Mouse (Mus musculus) liver, embryonic 13.5 days (tissue): ENCODE results near the gene Dbh. TPM values are rescaled to one million over a fixed set of nuclear protein-coding genes. Genes with fewer than 3 reads are reported as not detected.

Experiments used
- ATAC-seq: fragments of 200-750 bp; cut with Nextera tagmentation; 2 replicates; pipeline ENCODE4 v1.8.0; 2017; ENCODE audit warnings: low read depth, mild to moderate bottlenecking, moderate number of reproducible peaks, moderate library complexity
- DNase-seq: peaks from one replicate; pipeline ENCODE4 v3.0.0; 2022
- H3K27ac ChIP-seq: fragments of 300-500 bp; sonication (generic); 2 replicates; pipeline ENCODE4 v1.5.1; 2015; ENCODE audit warnings: moderate library complexity, mild to moderate bottlenecking, inconsistent platforms
- H3K27me3 ChIP-seq: fragments of 300-500 bp; sonication (generic); 2 replicates; pipeline ENCODE4 v1.6.1; 2015; ENCODE audit warnings: mild to moderate bottlenecking, inconsistent platforms
- H3K36me3 ChIP-seq: fragments of 300-500 bp; sonication (generic); 2 replicates; pipeline ENCODE4 v1.6.1; 2015; ENCODE audit warnings: mild to moderate bottlenecking, inconsistent platforms
- H3K4me1 ChIP-seq: fragments of 300-500 bp; sonication (generic); replicated peaks from 2 replicates; pipeline ENCODE4 v1.6.1; 2015; ENCODE audit warnings: inconsistent platforms
- H3K4me2 ChIP-seq: fragments of 300-500 bp; sonication (generic); 2 replicates; pipeline ENCODE4 v1.6.1; 2015; ENCODE audit warnings: inconsistent platforms, mild to moderate bottlenecking, moderate library complexity
- H3K4me3 ChIP-seq: fragments of 300-500 bp; sonication (generic); replicated peaks from 2 replicates; pipeline ENCODE4 v1.5.1; 2015; ENCODE audit warnings: mild to moderate bottlenecking, inconsistent platforms
- H3K9ac ChIP-seq: fragments of 300-500 bp; sonication (generic); 2 replicates; pipeline ENCODE4 v1.6.1; 2015; ENCODE audit warnings: mild to moderate bottlenecking, inconsistent platforms
- H3K9me3 ChIP-seq: fragments of 300-500 bp; sonication (generic); replicated peaks from 2 replicates; pipeline ENCODE4 v1.6.1; 2016; ENCODE audit warnings: inconsistent platforms
- WGBS: fragments of 180-500 bp; shearing (Covaris S2); methylation state at CpG from one replicate; pipeline ENCODE4 v1.1.7; 2015; ENCODE audit not compliant: insufficient replicate concordance; 5-methylcytosine and 5-hydroxymethylcytosine counted together
- polyA plus RNA-seq: library from polyadenylated mRNA; unstranded; fragments of >200 nt; fragmentation: Nextera tagmentation; extraction: Ambion mirVana; gene quantifications from 2 replicates; pipeline ENCODE4 v1.2.1, GENCODE M21; 2015

Dbh gene
- polyA plus RNA-seq = 0.03 TPM in 2 replicates

DNA sequence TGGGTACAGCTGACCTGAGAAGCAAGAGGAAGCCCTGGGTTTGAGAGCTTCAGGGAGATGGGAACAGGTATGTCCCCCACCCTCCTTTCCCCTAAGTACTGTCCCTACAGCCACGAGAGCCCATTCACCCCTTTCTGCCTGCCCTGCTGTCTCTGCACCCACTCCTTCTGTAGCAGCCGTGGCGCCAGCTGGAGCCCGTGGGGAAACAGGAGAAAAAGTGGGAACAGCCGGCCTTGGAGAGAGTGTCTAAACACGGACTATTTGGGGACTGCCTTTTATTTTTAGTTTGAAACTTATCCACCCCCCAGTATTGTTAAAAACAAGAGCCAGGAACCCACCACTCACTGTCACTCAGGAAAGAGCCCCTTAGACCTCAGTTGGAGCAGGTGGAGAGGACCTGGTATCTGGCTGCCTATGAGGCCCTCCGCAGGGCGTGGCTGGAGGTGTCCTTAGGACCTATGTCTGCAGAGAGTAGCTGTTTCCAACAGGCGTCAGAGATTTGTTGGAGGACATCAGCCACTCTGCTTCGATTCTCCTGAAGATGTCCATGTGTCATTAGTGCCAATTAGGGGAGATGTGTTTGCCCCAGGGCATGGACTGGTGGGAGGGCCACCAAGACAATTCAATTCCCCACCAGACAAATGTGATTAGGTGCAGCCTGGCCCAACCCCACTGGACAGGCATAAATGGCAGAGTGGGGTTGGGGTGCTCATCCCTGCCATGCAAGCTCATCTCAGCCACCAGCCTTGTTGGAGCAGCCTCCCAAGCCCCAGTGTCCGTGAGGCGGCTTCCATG lies at the start of gene Dbh:
TSS of gene Dbh (plus strand) at position 438 of the 795 bp plus-strand sequence.
- Histone ChIP-seq H3K27ac (no peak within 1 kb of the TSS), H3K4me1 (no peaks in the 10 kb centered on the region), H3K4me3 (no peak within 1 kb of the TSS), H3K9ac (no peak within 1 kb of the TSS), H3K9me3 (no peaks in the 10 kb centered on the region), H3K4me2 (no peak within 1 kb of the TSS), H3K36me3 (no peaks in the 10 kb centered on the region), H3K27me3 (no peaks in the 10 kb centered on the region)
- WGBS = 65% methylated on average over 12 of the region's 12 CpGs
- ATAC-seq (no peak), DNase-seq (no peak)

- H3K27ac ChIP-seq = no peak overlapping the region
- no peaks in the 10 kb centered on the region for H3K9me3 ChIP-seq
- 46% methylated on average over 4 of the region's 4 CpGs for WGBS
- ATAC-seq (no peak), DNase-seq (no peak)
- no peaks in the 10 kb centered on the region for H3K4me1 ChIP-seq
- H3K4me2 ChIP-seq = no peak overlapping the region
- H3K27me3 ChIP-seq = no peaks in the 10 kb centered on the region
- H3K4me3 ChIP-seq = no peak overlapping the region
- no peak overlapping the region for H3K9ac ChIP-seq
- no peaks in the 10 kb centered on the region for H3K36me3 ChIP-seq
These were observed 46.6 kb upstream of the Dbh start for GRCm38 (mm10) chr2:27118452-27118851.

GRCm38 (mm10) chr2:27119766-27120165 lies 45.3 kb upstream of the Dbh start:
- Histone ChIP-seq H3K4me3 (no peak overlapping the region), H3K27me3 (no peaks in the 10 kb centered on the region), H3K9me3 (no peaks in the 10 kb centered on the region), H3K36me3 (no peaks in the 10 kb centered on the region), H3K9ac (no peak overlapping the region), H3K4me2 (no peak overlapping the region), H3K4me1 (no peaks in the 10 kb centered on the region), H3K27ac (no peak overlapping the region)
- ATAC-seq (no peak), DNase-seq (no peak)
- WGBS = 53% methylated on average over 2 of the region's 2 CpGs

DNA sequence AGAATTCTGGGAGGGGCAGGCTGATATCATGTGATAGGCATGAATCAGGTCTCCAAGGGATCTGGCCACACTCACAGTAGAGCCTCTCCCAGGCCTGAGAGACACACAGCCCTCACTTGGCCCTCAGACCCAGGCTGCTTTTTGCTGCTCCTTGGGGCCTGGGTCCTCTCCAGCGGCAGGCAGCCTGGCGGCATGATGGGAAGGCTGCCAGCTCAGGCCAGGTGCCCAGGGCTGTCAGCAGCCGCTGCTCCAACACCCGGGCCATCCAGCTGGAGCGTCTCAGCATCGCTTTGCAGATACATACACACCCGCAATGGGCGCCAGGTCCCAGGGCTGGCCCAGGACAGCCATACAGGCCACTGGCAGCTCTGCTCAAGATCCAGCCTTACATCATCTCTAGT lies 44.8 kb upstream of the Dbh start:
- H3K4me2 ChIP-seq = no peak overlapping the region
- H3K4me1 ChIP-seq = no peaks in the 10 kb centered on the region
- no peaks in the 10 kb centered on the region for H3K27me3 ChIP-seq
- H3K4me3 ChIP-seq = no peak overlapping the region
- ATAC-seq = no peak
- no peaks in the 10 kb centered on the region for H3K9me3 ChIP-seq
- WGBS = 71% methylated on average over 8 of the region's 8 CpGs
- no peaks in the 10 kb centered on the region for H3K36me3 ChIP-seq
- H3K9ac ChIP-seq = no peak overlapping the region
- DNase-seq = no peak
- H3K27ac ChIP-seq = no peak overlapping the region

GRCm38 (mm10) chr2:27121626-27122355 lies 43.2 kb upstream of the Dbh start:
- H3K27ac ChIP-seq = no peak overlapping the region
- no peaks in the 10 kb centered on the region for H3K27me3 ChIP-seq
- WGBS = 16% methylated on average over 9 of the region's 9 CpGs
- H3K9me3 ChIP-seq = no peaks in the 10 kb centered on the region
- no peaks in the 10 kb centered on the region for H3K36me3 ChIP-seq
- DNase-seq = no peak
- H3K4me2 ChIP-seq = no peak overlapping the region
- H3K9ac ChIP-seq = no peak overlapping the region
- no peaks in the 10 kb centered on the region for H3K4me1 ChIP-seq
- no peak overlapping the region for H3K4me3 ChIP-seq
- ATAC-seq = no peak

DNA sequence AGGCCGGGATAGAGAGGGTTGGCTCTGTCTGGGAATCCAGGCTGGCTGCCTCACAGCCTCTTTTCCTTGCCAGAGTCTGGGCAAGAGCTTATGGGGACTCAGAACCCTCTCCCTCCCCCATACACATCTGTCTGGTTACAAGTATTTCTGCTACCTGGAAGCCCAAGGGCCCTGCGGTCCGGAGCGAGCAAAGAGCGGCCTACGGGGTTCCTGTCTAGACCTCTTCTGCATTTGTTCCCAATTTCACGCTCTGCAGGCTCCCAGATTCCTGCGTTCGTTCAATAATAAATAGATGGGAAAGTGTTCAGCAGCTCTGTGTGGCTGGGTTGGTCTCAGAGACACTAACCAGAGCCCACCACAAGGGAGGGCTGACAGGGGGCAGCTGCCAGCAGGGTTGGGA lies 42.5 kb upstream of the Dbh start:
- Histone ChIP-seq H3K4me3 (no peak overlapping the region), H3K36me3 (no peaks in the 10 kb centered on the region), H3K27ac (no peak overlapping the region), H3K4me2 (no peak overlapping the region), H3K27me3 (no peaks in the 10 kb centered on the region), H3K4me1 (no peaks in the 10 kb centered on the region), H3K9ac (no peak overlapping the region), H3K9me3 (no peaks in the 10 kb centered on the region)
- ATAC-seq (no peak), DNase-seq (no peak)
- WGBS = 54% methylated on average over 9 of the region's 9 CpGs

DNA sequence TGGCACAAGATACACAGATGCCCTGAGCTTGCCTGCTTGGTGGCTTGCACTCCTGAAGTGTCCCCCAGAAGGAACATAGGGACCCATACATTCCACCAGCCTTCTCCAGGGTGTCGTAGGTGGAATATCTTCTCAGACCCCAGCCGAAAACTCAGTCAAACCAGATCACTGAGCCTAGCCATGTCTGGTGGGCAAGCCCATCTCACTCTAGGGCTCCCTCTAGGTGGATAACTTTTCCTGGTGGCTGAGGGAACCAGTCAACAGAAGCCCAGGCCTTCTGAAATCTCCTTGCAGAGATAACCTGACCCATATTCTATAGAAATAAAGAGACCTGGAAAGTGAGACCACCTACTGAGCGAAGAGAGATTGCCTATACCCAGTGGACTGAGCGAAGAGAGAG lies 41.9 kb upstream of the Dbh start:
- Histone ChIP-seq H3K9me3 (no peaks in the 10 kb centered on the region), H3K4me3 (no peak overlapping the region), H3K4me2 (no peak overlapping the region), H3K4me1 (no peaks in the 10 kb centered on the region), H3K36me3 (no peaks in the 10 kb centered on the region), H3K9ac (no peak overlapping the region), H3K27me3 (no peaks in the 10 kb centered on the region), H3K27ac (no peak overlapping the region)
- no peak for DNase-seq
- ATAC-seq = no peak
- WGBS = 74% methylated on average over 4 of the region's 4 CpGs

GRCm38 (mm10) chr2:27125979-27126378 lies 39.1 kb upstream of the Dbh start:
- no peaks in the 10 kb centered on the region for H3K4me1 ChIP-seq
- H3K4me2 ChIP-seq = no peak overlapping the region
- ATAC-seq (no peak), DNase-seq (no peak)
- H3K9me3 ChIP-seq = no peaks in the 10 kb centered on the region
- no peaks in the 10 kb centered on the region for H3K36me3 ChIP-seq
- no peak overlapping the region for H3K4me3 ChIP-seq
- H3K27me3 ChIP-seq = no peaks in the 10 kb centered on the region
- 28% methylated on average over 10 of the region's 10 CpGs for WGBS
- no peak overlapping the region for H3K9ac ChIP-seq
- no peak overlapping the region for H3K27ac ChIP-seq

GRCm38 (mm10) chr2:27126496-27126895 lies 38.5 kb upstream of the Dbh start:
- no peak overlapping the region for H3K4me3 ChIP-seq
- H3K36me3 ChIP-seq = no peaks in the 10 kb centered on the region
- DNase-seq (no peak), ATAC-seq (no peak)
- no peaks in the 10 kb centered on the region for H3K9me3 ChIP-seq
- no peak overlapping the region for H3K4me2 ChIP-seq
- H3K27me3 ChIP-seq = no peaks in the 10 kb centered on the region
- H3K4me1 ChIP-seq = no peaks in the 10 kb centered on the region
- WGBS = 52% methylated on average over 4 of the region's 4 CpGs
- no peak overlapping the region for H3K27ac ChIP-seq
- H3K9ac ChIP-seq = no peak overlapping the region

GRCm38 (mm10) chr2:27128990-27129389 lies 36.0 kb upstream of the Dbh start:
- H3K9ac ChIP-seq = no peak overlapping the region
- 46% methylated on average over 3 of the region's 3 CpGs for WGBS
- H3K36me3 ChIP-seq = no peaks in the 10 kb centered on the region
- H3K27me3 ChIP-seq = no peaks in the 10 kb centered on the region
- DNase-seq (no peak), ATAC-seq (no peak)
- H3K9me3 ChIP-seq = no peaks in the 10 kb centered on the region
- no peak overlapping the region for H3K27ac ChIP-seq
- no peak overlapping the region for H3K4me3 ChIP-seq
- H3K4me2 ChIP-seq = no peak overlapping the region
- no peaks in the 10 kb centered on the region for H3K4me1 ChIP-seq

- no peak overlapping the region for H3K4me2 ChIP-seq
- no peaks in the 10 kb centered on the region for H3K36me3 ChIP-seq
- no peak overlapping the region for H3K9ac ChIP-seq
- H3K4me1 ChIP-seq = no peaks in the 10 kb centered on the region
- WGBS = 60% methylated on average over 5 of the region's 5 CpGs
- H3K27me3 ChIP-seq = peaks cover 14% of the 10 kb centered on the region; the same call in 1 of the 2 replicates
- ATAC-seq (no peak), DNase-seq (no peak)
- H3K9me3 ChIP-seq = no peaks in the 10 kb centered on the region
- H3K27ac ChIP-seq = no peak overlapping the region
- no peak overlapping the region for H3K4me3 ChIP-seq
These were observed 29.1 kb upstream of the Dbh start for GRCm38 (mm10) chr2:27135935-27136334.

- no peak overlapping the region for H3K4me3 ChIP-seq
- no peak for DNase-seq
- ATAC-seq = no peak
- H3K4me1 ChIP-seq = no peaks in the 10 kb centered on the region
- WGBS = 51% methylated on average over 3 of the region's 3 CpGs
- no peaks in the 10 kb centered on the region for H3K36me3 ChIP-seq
- peaks cover 18% of the 10 kb centered on the region for H3K27me3 ChIP-seq
- no peaks in the 10 kb centered on the region for H3K9me3 ChIP-seq
- no peak overlapping the region for H3K27ac ChIP-seq
- H3K4me2 ChIP-seq = no peak overlapping the region
- H3K9ac ChIP-seq = no peak overlapping the region
These were observed 28.7 kb upstream of the Dbh start for GRCm38 (mm10) chr2:27136336-27136735.
